Mouse (Mus musculus) G1E (cell line): Measurements from ENCODE around the gene Plbd1.

Experiments
- CTCF ChIP-seq: IDR thresholded peaks from 2 replicates; pipeline ENCODE4 v1.5.1; 2012; ENCODE audit warnings: low read depth, low read length, inconsistent platforms, mixed read lengths
- GATA1 ChIP-seq: IDR thresholded peaks from 2 replicates; pipeline ENCODE4 v1.6.1; 2012; ENCODE audit warnings: borderline replicate concordance, low read length, inconsistent platforms, mixed read lengths
- TAL1 ChIP-seq: conservative IDR thresholded peaks from 2 replicates; pipeline ENCODE4 v1.6.1; 2012; ENCODE audit warnings: low read depth, low read length, inconsistent platforms, mixed read lengths

DNA sequence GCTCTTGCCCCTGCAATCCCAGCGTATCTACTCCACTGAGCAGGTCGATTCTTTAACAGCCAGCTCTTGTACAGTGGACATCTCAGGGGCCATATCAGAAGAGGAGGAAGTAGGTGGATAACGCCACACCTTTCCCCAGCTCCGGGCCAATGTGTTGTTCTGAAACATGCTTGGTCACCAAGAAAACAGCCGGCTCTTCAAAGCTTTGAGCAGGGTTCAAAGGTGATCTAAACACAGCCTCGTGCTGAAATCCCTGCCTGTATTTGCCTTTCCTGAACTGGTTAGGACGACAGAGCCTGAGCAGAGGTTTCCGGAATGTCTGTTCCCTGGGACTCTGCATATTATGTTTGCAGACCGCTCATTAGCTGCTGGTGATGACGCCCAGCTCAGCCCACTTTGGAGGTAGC lies 14.3 kb downstream of the Plbd1 start:
- TF ChIP-seq CTCF = no peak
- TF ChIP-seq GATA1 = no peak
- no peak for TF ChIP-seq TAL1
